Mouse (Mus musculus) erythroblast, adult 5-6 weeks (primary cell): Measurements from ENCODE around the gene Tmem183a. TPM values are rescaled to one million over a fixed set of nuclear protein-coding genes. Genes with fewer than 3 reads are reported as not detected.

Source experiments
- ATAC-seq: replicated peaks from 2 replicates; pipeline ENCODE4 v1.8.0; 2016; ENCODE audit warnings: moderate number of reproducible peaks, mild to moderate bottlenecking, moderate TSS enrichment, inconsistent platforms; ENCODE audit not compliant: poor library complexity, low FRiP score, severe bottlenecking
- total RNA-seq, 2 experiments: library from RNA; stranded (forward) in 1 of 2; stranded (reverse) in 1 of 2; fragments of 150-400 nt in 1 of 2; fragments of 200-764, 138-1000 nt in 1 of 2; gene quantifications; 2 replicates each; pipeline versions ENCODE4 v1.2.3 to v1.2.4; 2015 to 2017; ENCODE audit warnings: low replicate concordance in 2 of 2

Gene Tmem183a
- total RNA-seq, 2 experiments from 2014 or later = 38.2 to 54.1 TPM

GRCm38 (mm10) chr1:134331879-134332635 is 29.7 kb downstream of the Tmem183a start:
- ATAC-seq = peak; percentile 59

- no peak for ATAC-seq
Measured at GRCm38 (mm10) chr1:134326841-134327346, 34.9 kb downstream of the Tmem183a start.

- ATAC-seq = no peak
Measured at GRCm38 (mm10) chr1:134322591-134322990, 39.2 kb downstream of the Tmem183a start.

GRCm38 (mm10) chr1:134320691-134321301 is 41.0 kb downstream of the Tmem183a start:
- no peak for ATAC-seq

- ATAC-seq = no peak
Measured at GRCm38 (mm10) chr1:134318261-134318660, 43.5 kb downstream of the Tmem183a start.

- ATAC-seq = no peak
Measured at GRCm38 (mm10) chr1:134316361-134316760, 45.4 kb downstream of the Tmem183a start.

- no peak for ATAC-seq
Measured at GRCm38 (mm10) chr1:134315181-134315580, 46.6 kb downstream of the Tmem183a start.

- no peak for ATAC-seq
Measured at GRCm38 (mm10) chr1:134311760-134312159, 50.0 kb downstream of the Tmem183a start.

- ATAC-seq = no peak
Measured at GRCm38 (mm10) chr1:134310729-134311128, 51.0 kb downstream of the Tmem183a start.

GRCm38 (mm10) chr1:134310291-134310690 is 51.5 kb downstream of the Tmem183a start:
- ATAC-seq = no peak

GRCm38 (mm10) chr1:134307409-134307808 is 54.4 kb downstream of the Tmem183a start:
- no peak for ATAC-seq

GRCm38 (mm10) chr1:134304940-134305339 is 56.8 kb downstream of the Tmem183a start:
- no peak for ATAC-seq

GRCm38 (mm10) chr1:134302568-134303238 is 59.1 kb downstream of the Tmem183a start:
- no peak for ATAC-seq

- no peak for ATAC-seq
Measured at GRCm38 (mm10) chr1:134298636-134299411, 63.0 kb downstream of the Tmem183a start.

GRCm38 (mm10) chr1:134297265-134297664 is 64.5 kb downstream of the Tmem183a start:
- no peak for ATAC-seq

Other genes with a start within 250 kb of the Tmem183a start
- gene Chil1, start 179.8 kb downstream of the Tmem183a start, total RNA-seq (2015; ENCODE audit: low replicate concordance) = 71.3 and 98.6 TPM in 2 replicates
- gene Chil1, start 179.8 kb downstream of the Tmem183a start, total RNA-seq (2017; ENCODE audit: low replicate concordance) = 29.3 and 58.3 TPM in 2 replicates
- not detected in 2 replicates for gene Mybph, start 168.5 kb downstream of the Tmem183a start, total RNA-seq (2015; ENCODE audit: low replicate concordance)
- gene Mybph, start 168.5 kb downstream of the Tmem183a start, total RNA-seq (2017; ENCODE audit: low replicate concordance) = not detected in 2 replicates
- gene Adora1, start 126.5 kb downstream of the Tmem183a start, total RNA-seq (2015; ENCODE audit: low replicate concordance) = not detected in 2 replicates
- gene Adora1, start 126.5 kb downstream of the Tmem183a start, total RNA-seq (2017; ENCODE audit: low replicate concordance) = not detected in 2 replicates
- not detected in 2 replicates for gene Myog, start 72.0 kb downstream of the Tmem183a start, total RNA-seq (2015; ENCODE audit: low replicate concordance)
- gene Myog, start 72.0 kb downstream of the Tmem183a start, total RNA-seq (2017; ENCODE audit: low replicate concordance) = not detected in 2 replicates
- 2.1 and 4.2 TPM in 2 replicates for gene Ppfia4, start 29.1 kb downstream of the Tmem183a start, total RNA-seq (2015; ENCODE audit: low replicate concordance)
- gene Ppfia4, start 29.1 kb downstream of the Tmem183a start, total RNA-seq (2017; ENCODE audit: low replicate concordance) = 2.8 and 3.8 TPM in 2 replicates
- not detected in 2 replicates for gene 4933406M09Rik, start 24.0 kb upstream of the Tmem183a start, total RNA-seq (2015; ENCODE audit: low replicate concordance)
- not detected in 2 replicates for gene 4933406M09Rik, start 24.0 kb upstream of the Tmem183a start, total RNA-seq (2017; ENCODE audit: low replicate concordance)
- 31.8 and 39.6 TPM in 2 replicates for gene Cyb5r1, start 43.6 kb upstream of the Tmem183a start, total RNA-seq (2015; ENCODE audit: low replicate concordance)
- 26.8 and 53.9 TPM in 2 replicates for gene Cyb5r1, start 43.6 kb upstream of the Tmem183a start, total RNA-seq (2017; ENCODE audit: low replicate concordance)
- gene Adipor1, start 53.4 kb upstream of the Tmem183a start, total RNA-seq (2015; ENCODE audit: low replicate concordance) = 432 and 436 TPM in 2 replicates
- gene Adipor1, start 53.4 kb upstream of the Tmem183a start, total RNA-seq (2017; ENCODE audit: low replicate concordance) = 440 and 446 TPM in 2 replicates
- gene Klhl12, start 93.6 kb upstream of the Tmem183a start, total RNA-seq (2015; ENCODE audit: low replicate concordance) = 226 and 242 TPM in 2 replicates
- 369 and 410 TPM in 2 replicates for gene Klhl12, start 93.6 kb upstream of the Tmem183a start, total RNA-seq (2017; ENCODE audit: low replicate concordance)
- gene Rabif, start 132.7 kb upstream of the Tmem183a start, total RNA-seq (2015; ENCODE audit: low replicate concordance) = 5.6 and 9.2 TPM in 2 replicates
- gene Rabif, start 132.7 kb upstream of the Tmem183a start, total RNA-seq (2017; ENCODE audit: low replicate concordance) = 7.2 and 8.2 TPM in 2 replicates
- gene Mgat4e, start 187.7 kb upstream of the Tmem183a start, total RNA-seq (2015; ENCODE audit: low replicate concordance) = not detected in 2 replicates
- not detected in 2 replicates for gene Mgat4e, start 187.7 kb upstream of the Tmem183a start, total RNA-seq (2017; ENCODE audit: low replicate concordance)
- 15.9 and 16.3 TPM in 2 replicates for gene Kdm5b, start 198.2 kb upstream of the Tmem183a start, total RNA-seq (2015; ENCODE audit: low replicate concordance)
- gene Kdm5b, start 198.2 kb upstream of the Tmem183a start, total RNA-seq (2017; ENCODE audit: low replicate concordance) = 24.3 and 25.0 TPM in 2 replicates